Mouse (Mus musculus): Measurements from ENCODE around the gene Timd2. TPM values are rescaled to one million over a fixed set of nuclear protein-coding genes. Genes with fewer than 3 reads are reported as not detected.

Timd2 gene
- polyA plus RNA-seq (2014; fragmentation: Illumina TruSeq; extraction: RNeasy Lipid Tissue Mini Kit (QIAGEN cat#74804); ENCODE audit: low read depth, low replicate concordance), result not detected

GRCm38 (mm10) chr11:46706664-46707356 is at the start of gene Timd2:
Timd2 (minus strand) TSS chr11:46707061.

GRCm38 (mm10) chr11:46735076-46735475 is 28.2 kb upstream of the Timd2 start, which contains the start of gene Havcr1:
Havcr1 (plus strand) TSS chr11:46735080.

DNA sequence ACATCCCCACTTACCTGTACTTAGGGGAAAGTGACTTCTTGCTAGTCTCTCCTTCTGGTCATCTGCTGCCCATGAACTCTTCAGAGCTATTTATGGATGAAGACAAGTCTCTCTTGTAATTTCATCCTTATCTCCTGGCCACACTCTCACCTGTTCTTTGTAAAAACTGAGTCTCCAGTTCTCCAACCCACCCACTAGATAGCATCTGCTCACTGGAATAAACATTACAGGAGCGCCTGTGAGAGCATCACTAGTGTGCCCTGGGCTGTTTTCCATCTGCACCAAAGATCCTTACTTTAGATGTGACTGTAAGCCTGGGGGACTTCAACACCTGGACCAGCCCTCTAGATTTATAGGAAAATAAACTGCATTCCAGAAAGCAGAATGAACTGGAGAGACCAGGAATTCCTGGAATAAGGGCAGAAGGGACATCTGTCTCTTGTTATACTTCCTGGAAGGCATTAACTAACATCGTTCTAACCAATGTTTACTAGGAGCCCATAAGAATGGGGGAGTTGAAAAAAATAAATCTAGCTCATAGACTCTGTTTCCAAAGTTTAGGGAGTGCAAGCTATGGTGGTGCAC is 77.6 kb downstream of the Timd2 start, which contains the start of gene Dppa1:
Gene Dppa1 (minus strand): TSS at position 51 of the 585 bp plus-strand sequence.

Other genes starting within 250 kb of the Timd2 start
- gene Gm12169, start 182.8 kb downstream of the Timd2 start, polyA plus RNA-seq (2014; fragmentation: Illumina TruSeq; extraction: RNeasy Lipid Tissue Mini Kit (QIAGEN cat#74804); ENCODE audit: low read depth, low replicate concordance), result not detected
- gene BC053393, start 135.5 kb downstream of the Timd2 start, polyA plus RNA-seq (2014; fragmentation: Illumina TruSeq; extraction: RNeasy Lipid Tissue Mini Kit (QIAGEN cat#74804); ENCODE audit: low read depth, low replicate concordance), result not detected
- gene Dppa1, start 77.8 kb downstream of the Timd2 start, polyA plus RNA-seq (2014; fragmentation: Illumina TruSeq; extraction: RNeasy Lipid Tissue Mini Kit (QIAGEN cat#74804); ENCODE audit: low read depth, low replicate concordance), result not detected
- gene Havcr1, start 28.0 kb upstream of the Timd2 start, polyA plus RNA-seq (2014; fragmentation: Illumina TruSeq; extraction: RNeasy Lipid Tissue Mini Kit (QIAGEN cat#74804); ENCODE audit: low read depth, low replicate concordance), result not detected
- gene Timd4, start 103.7 kb upstream of the Timd2 start, polyA plus RNA-seq (2014; fragmentation: Illumina TruSeq; extraction: RNeasy Lipid Tissue Mini Kit (QIAGEN cat#74804); ENCODE audit: low read depth, low replicate concordance), result 0.87 TPM